Mouse (Mus musculus): ENCODE results near the gene Gnl3. TPM values are rescaled to one million over a fixed set of nuclear protein-coding genes. Genes with fewer than 3 reads are reported as not detected.

The Gnl3 gene
- polyA plus RNA-seq, 1 experiment from 2014 or later: 63.3 TPM

- no peaks in the 10 kb centered on the region for H3K9me3 ChIP-seq (replicated peaks; ENCODE audit: control insufficient read depth, low read length)
- no peak for ATAC-seq
- H3K36me3 ChIP-seq (ENCODE audit: control insufficient read depth, insufficient read depth, low read length): peaks cover 84% of the 10 kb centered on the region
- no peak overlapping the region for H3K27ac ChIP-seq (ENCODE audit: low read depth, low read length)
- H3K27me3 ChIP-seq (replicated peaks; ENCODE audit: control insufficient read depth, insufficient read depth, low read length): no peaks in the 10 kb centered on the region
- H3K9ac ChIP-seq (ENCODE audit: low read length): no peak overlapping the region
- WGBS: 99% methylated on average over 2 of the region's 2 CpGs
- H3K4me1 ChIP-seq (ENCODE audit: control insufficient read depth, insufficient read depth, low read length): peaks cover 10% of the 10 kb centered on the region
- H3K4me2 ChIP-seq (ENCODE audit: low read length): no peak overlapping the region
- H3K4me3 ChIP-seq (ENCODE audit: low read depth, low read length): no peak overlapping the region
- no peak for DNase-seq (ENCODE audit: low spot score)
Observed at GRCm38 (mm10) chr14:31013928-31014327, 5.0 kb downstream of the Gnl3 start.

GRCm38 (mm10) chr14:31011588-31011987 lies 7.4 kb downstream of the Gnl3 start:
- Histone ChIP-seq H3K9ac (ENCODE audit: low read length) (no peak overlapping the region), H3K4me3 (ENCODE audit: low read depth, low read length) (no peak overlapping the region), H3K27me3 (replicated peaks; ENCODE audit: control insufficient read depth, insufficient read depth, low read length) (no peaks in the 10 kb centered on the region), H3K36me3 (ENCODE audit: control insufficient read depth, insufficient read depth, low read length) (peaks cover 93% of the 10 kb centered on the region), H3K9me3 (replicated peaks; ENCODE audit: control insufficient read depth, low read length) (no peaks in the 10 kb centered on the region), H3K4me2 (ENCODE audit: low read length) (no peak overlapping the region), H3K27ac (ENCODE audit: low read depth, low read length) (no peak overlapping the region), H3K4me1 (ENCODE audit: control insufficient read depth, insufficient read depth, low read length) (no peaks in the 10 kb centered on the region)
- ATAC-seq: no peak
- 91% methylated on average over 3 of the region's 3 CpGs for WGBS
- no peak for DNase-seq (ENCODE audit: low spot score)

GRCm38 (mm10) chr14:31006779-31007178 lies 12.2 kb downstream of the Gnl3 start:
- peaks cover 57% of the 10 kb centered on the region for H3K36me3 ChIP-seq (ENCODE audit: control insufficient read depth, insufficient read depth, low read length)
- no peak overlapping the region for H3K9ac ChIP-seq (ENCODE audit: low read length)
- peaks cover 6% of the 10 kb centered on the region for H3K4me1 ChIP-seq (ENCODE audit: control insufficient read depth, insufficient read depth, low read length)
- H3K27ac ChIP-seq (ENCODE audit: low read depth, low read length): no peak overlapping the region
- ATAC-seq (no peak), DNase-seq (ENCODE audit: low spot score) (no peak)
- H3K4me3 ChIP-seq (ENCODE audit: low read depth, low read length): no peak overlapping the region
- H3K27me3 ChIP-seq (replicated peaks; ENCODE audit: control insufficient read depth, insufficient read depth, low read length): no peaks in the 10 kb centered on the region
- H3K9me3 ChIP-seq (replicated peaks; ENCODE audit: control insufficient read depth, low read length): no peaks in the 10 kb centered on the region
- 87% methylated on average over 5 of the region's 5 CpGs for WGBS
- no peak overlapping the region for H3K4me2 ChIP-seq (ENCODE audit: low read length)

GRCm38 (mm10) chr14:31004527-31004926 lies 14.4 kb downstream of the Gnl3 start:
- Histone ChIP-seq H3K4me1 (ENCODE audit: control insufficient read depth, insufficient read depth, low read length) (peaks cover 11% of the 10 kb centered on the region), H3K9me3 (replicated peaks; ENCODE audit: control insufficient read depth, low read length) (no peaks in the 10 kb centered on the region), H3K27me3 (replicated peaks; ENCODE audit: control insufficient read depth, insufficient read depth, low read length) (no peaks in the 10 kb centered on the region), H3K27ac (ENCODE audit: low read depth, low read length) (no peak overlapping the region), H3K4me2 (ENCODE audit: low read length) (no peak overlapping the region), H3K9ac (ENCODE audit: low read length) (no peak overlapping the region), H3K4me3 (ENCODE audit: low read depth, low read length) (no peak overlapping the region), H3K36me3 (ENCODE audit: control insufficient read depth, insufficient read depth, low read length) (peaks cover 35% of the 10 kb centered on the region)
- WGBS: 83% methylated on average over 2 of the region's 2 CpGs
- ATAC-seq (no peak), DNase-seq (ENCODE audit: low spot score) (no peak)

GRCm38 (mm10) chr14:31001307-31002205 lies 17.4 kb downstream of the Gnl3 start, which contains the start of the genes Glt8d1 and Spcs1:
Gene Glt8d1 (plus strand): TSS chr14:31001400.
Gene Spcs1 (minus strand): TSS chr14:31001672.
- WGBS: under 1% methylated on average over 81 of the region's 84 CpGs
- peak within 1 kb of the TSS; percentile 92 for H3K9ac ChIP-seq (ENCODE audit: low read length)
- no peaks in the 10 kb centered on the region for H3K9me3 ChIP-seq (replicated peaks; ENCODE audit: control insufficient read depth, low read length)
- peak within 1 kb of the TSS; percentile 92 for H3K4me3 ChIP-seq (ENCODE audit: low read depth, low read length)
- H3K27me3 ChIP-seq (replicated peaks; ENCODE audit: control insufficient read depth, insufficient read depth, low read length): no peaks in the 10 kb centered on the region
- H3K4me1 ChIP-seq (ENCODE audit: control insufficient read depth, insufficient read depth, low read length): peaks cover 11% of the 10 kb centered on the region
- DNase-seq (ENCODE audit: low spot score) (peak; percentile 82), ATAC-seq (peak; percentile 95)
- H3K36me3 ChIP-seq (ENCODE audit: control insufficient read depth, insufficient read depth, low read length): peaks cover 11% of the 10 kb centered on the region; the same call in 1 of the 2 replicates
- peak within 1 kb of the TSS; percentile 56 for H3K4me2 ChIP-seq (ENCODE audit: low read length)
- H3K27ac ChIP-seq (ENCODE audit: low read depth, low read length): peak within 1 kb of the TSS; percentile 89

- no peak; the same call in 1 of the 2 replicates for ATAC-seq
- no peak overlapping the region for H3K27ac ChIP-seq (ENCODE audit: low read depth, low read length)
- WGBS: under 1% methylated on average over 21 of the region's 21 CpGs
Observed at GRCm38 (mm10) chr14:31000816-31001306, 18.1 kb downstream of the Gnl3 start.

GRCm38 (mm10) chr14:31000356-31000755 lies 18.6 kb downstream of the Gnl3 start:
- peaks cover 11% of the 10 kb centered on the region for H3K4me1 ChIP-seq (ENCODE audit: control insufficient read depth, insufficient read depth, low read length)
- H3K27me3 ChIP-seq (replicated peaks; ENCODE audit: control insufficient read depth, insufficient read depth, low read length): no peaks in the 10 kb centered on the region
- H3K9ac ChIP-seq (ENCODE audit: low read length): peak overlapping the region; percentile 92
- DNase-seq (ENCODE audit: low spot score): no peak
- peak overlapping the region; percentile 92 for H3K4me3 ChIP-seq (ENCODE audit: low read depth, low read length)
- H3K9me3 ChIP-seq (replicated peaks; ENCODE audit: control insufficient read depth, low read length): no peaks in the 10 kb centered on the region
- H3K4me2 ChIP-seq (ENCODE audit: low read length): peak overlapping the region; percentile 56
- WGBS: 64% methylated on average over 10 of the region's 10 CpGs
- H3K36me3 ChIP-seq (ENCODE audit: control insufficient read depth, insufficient read depth, low read length): 0 out of 2 replicates have a peak, but pooled peaks cover 6% of the 10 kb centered on the region
- no peak overlapping the region for H3K27ac ChIP-seq (ENCODE audit: low read depth, low read length)
- no peak for ATAC-seq

More at GRCm38 (mm10) chr14:31000816-31001306, 18.1 kb downstream of the Gnl3 start:
- Histone ChIP-seq H3K4me3 (ENCODE audit: low read depth, low read length) (peak overlapping the region; percentile 92), H3K4me1 (ENCODE audit: control insufficient read depth, insufficient read depth, low read length) (peaks cover 11% of the 10 kb centered on the region), H3K36me3 (ENCODE audit: control insufficient read depth, insufficient read depth, low read length) (0 out of 2 replicates have a peak, but pooled peaks cover 9% of the 10 kb centered on the region), H3K27me3 (replicated peaks; ENCODE audit: control insufficient read depth, insufficient read depth, low read length) (no peaks in the 10 kb centered on the region), H3K9me3 (replicated peaks; ENCODE audit: control insufficient read depth, low read length) (no peaks in the 10 kb centered on the region), H3K9ac (ENCODE audit: low read length) (peak overlapping the region; percentile 92), H3K4me2 (ENCODE audit: low read length) (peak overlapping the region; percentile 56)
- DNase-seq (ENCODE audit: low spot score): no peak

GRCm38 (mm10) chr14:30996417-30996816 lies 22.5 kb downstream of the Gnl3 start:
- Histone ChIP-seq H3K4me1 (ENCODE audit: control insufficient read depth, insufficient read depth, low read length) (peaks cover 5% of the 10 kb centered on the region; the same call in 1 of the 2 replicates), H3K4me3 (ENCODE audit: low read depth, low read length) (no peak overlapping the region), H3K4me2 (ENCODE audit: low read length) (no peak overlapping the region), H3K27ac (ENCODE audit: low read depth, low read length) (no peak overlapping the region), H3K9me3 (replicated peaks; ENCODE audit: control insufficient read depth, low read length) (no peaks in the 10 kb centered on the region), H3K27me3 (replicated peaks; ENCODE audit: control insufficient read depth, insufficient read depth, low read length) (no peaks in the 10 kb centered on the region), H3K36me3 (ENCODE audit: control insufficient read depth, insufficient read depth, low read length) (no peaks in the 10 kb centered on the region), H3K9ac (ENCODE audit: low read length) (no peak overlapping the region)
- no peak for ATAC-seq
- no peak for DNase-seq (ENCODE audit: low spot score)

- Histone ChIP-seq H3K4me2 (ENCODE audit: low read length) (no peak overlapping the region), H3K27me3 (replicated peaks; ENCODE audit: control insufficient read depth, insufficient read depth, low read length) (no peaks in the 10 kb centered on the region), H3K4me3 (ENCODE audit: low read depth, low read length) (no peak overlapping the region), H3K9me3 (replicated peaks; ENCODE audit: control insufficient read depth, low read length) (no peaks in the 10 kb centered on the region), H3K27ac (ENCODE audit: low read depth, low read length) (no peak overlapping the region), H3K4me1 (ENCODE audit: control insufficient read depth, insufficient read depth, low read length) (no peaks in the 10 kb centered on the region), H3K9ac (ENCODE audit: low read length) (no peak overlapping the region), H3K36me3 (ENCODE audit: control insufficient read depth, insufficient read depth, low read length) (peaks cover 26% of the 10 kb centered on the region)
- ATAC-seq (no peak), DNase-seq (ENCODE audit: low spot score) (no peak)
- 84% methylated on average over 3 of the region's 3 CpGs for WGBS
Observed at GRCm38 (mm10) chr14:30976222-30976621, 42.7 kb downstream of the Gnl3 start.
